Mouse (Mus musculus): ENCODE data around the gene Fbxo2.

The Fbxo2 gene

DNA sequence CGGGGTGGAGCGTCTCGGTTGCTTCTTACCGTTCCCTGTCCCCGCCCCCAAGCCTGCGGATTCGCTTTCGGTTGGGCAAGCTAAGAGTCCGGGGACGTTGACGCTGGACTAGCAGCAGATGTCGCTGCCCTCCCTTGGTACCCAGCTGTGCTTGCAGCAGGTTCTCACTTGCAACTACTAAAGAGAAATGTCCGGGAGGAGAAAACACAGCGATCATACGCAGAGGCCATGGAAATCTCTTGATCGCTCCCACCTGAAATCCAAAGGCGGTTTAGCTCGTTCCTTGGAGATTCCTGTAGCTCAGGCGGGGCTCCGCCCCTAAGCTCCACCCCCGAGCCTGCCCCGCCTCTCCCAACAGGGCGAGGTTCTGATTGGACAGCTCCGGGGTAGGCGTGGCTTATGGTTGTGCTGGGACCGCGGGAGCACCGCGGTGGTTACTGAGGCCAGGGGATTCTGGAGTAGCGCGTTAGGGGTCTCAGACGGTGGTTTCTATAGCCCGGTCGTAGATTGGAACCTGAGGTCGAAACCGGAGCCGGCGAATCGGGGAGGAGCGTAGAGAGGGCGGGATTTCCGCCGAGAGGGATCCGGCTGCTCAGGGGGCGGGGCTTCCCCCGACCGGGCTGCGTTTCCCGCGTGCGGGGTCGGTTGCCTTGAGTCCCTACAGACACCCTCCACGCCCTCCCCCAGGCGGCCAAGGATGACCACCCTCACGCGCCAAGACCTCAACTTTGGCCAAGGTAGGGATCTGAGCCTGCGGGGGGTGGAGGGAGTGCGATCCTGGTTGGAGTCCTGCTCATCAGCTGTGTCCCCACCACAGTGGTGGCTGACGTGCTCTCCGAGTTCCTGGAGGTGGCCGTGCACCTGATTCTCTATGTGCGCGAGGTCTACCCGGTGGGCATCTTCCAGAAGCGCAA, 20.1 kb upstream of the Fbxo2 start:
- in situ Hi-C loops (cut with MseI, MboI) = no loop called here

DNA sequence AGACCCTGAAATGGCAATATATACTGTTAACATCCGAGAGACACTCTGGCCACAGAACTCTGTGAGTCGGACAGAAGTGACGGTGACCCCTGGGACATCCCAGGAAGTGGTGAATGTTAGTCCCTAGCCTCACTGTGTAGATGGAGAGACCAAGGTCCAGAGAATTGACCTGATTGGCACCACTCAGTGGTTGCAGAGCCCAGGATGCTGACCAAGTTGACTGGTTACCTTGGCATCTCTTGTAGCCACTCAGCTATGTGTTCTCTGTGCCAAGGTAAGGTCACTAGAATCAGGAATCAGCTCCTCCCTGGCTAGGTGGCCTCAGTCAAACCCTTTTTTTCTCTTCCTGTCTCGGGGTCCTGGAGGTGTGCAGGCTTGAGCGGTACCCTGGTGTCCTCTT, 16.7 kb upstream of the Fbxo2 start:
- in situ Hi-C loops (cut with MseI, MboI) = no loop called here

- in situ Hi-C loops (cut with MseI, MboI) = no loop called here
These were observed 12.7 kb upstream of the Fbxo2 start for GRCm38 (mm10) chr4:148147714-148148113.

DNA sequence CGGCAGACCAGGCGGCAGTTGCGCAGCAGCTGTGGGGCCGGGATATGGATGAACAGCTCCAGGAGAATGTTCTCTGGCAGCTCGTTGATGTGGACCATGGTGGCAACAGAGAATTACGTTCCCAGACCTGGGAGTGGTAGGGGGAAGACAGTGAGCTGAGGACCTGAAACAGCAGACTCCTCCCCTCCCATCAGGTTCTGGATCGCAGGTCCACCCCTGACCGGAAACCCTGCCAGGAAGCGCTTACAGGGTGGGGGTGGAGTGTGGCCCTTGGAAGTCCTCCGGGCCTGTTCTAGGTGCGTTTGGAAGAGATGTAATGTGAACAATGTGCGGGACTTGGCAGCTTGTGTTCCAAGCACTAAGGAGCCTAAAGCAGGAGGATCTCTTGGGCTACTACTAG, 10.9 kb upstream of the Fbxo2 start:
- in situ Hi-C loops (cut with MseI, MboI) = no loop called here

DNA sequence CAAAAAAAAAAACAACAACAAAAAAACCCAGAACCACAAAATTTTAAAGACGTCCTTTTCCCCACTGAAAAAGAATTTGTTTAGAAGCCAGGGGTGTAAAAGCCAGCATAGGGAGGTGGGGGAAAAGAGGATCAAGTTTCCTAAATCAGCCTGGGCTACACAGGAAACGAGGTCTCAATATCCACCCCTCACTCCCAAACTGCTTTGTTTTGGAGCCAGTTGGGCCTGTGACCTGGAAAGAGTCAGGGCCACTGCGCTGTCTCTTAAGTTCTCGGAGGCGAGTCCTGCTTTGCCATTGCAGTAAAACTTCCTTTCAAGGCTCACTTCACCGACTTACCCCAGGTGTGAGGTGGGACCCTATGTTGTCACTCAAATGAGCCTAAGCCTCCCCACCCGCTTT, 10.2 kb upstream of the Fbxo2 start:
- in situ Hi-C loops (cut with MseI, MboI) = no loop called here

GRCm38 (mm10) chr4:148150953-148151266, 9.5 kb upstream of the Fbxo2 start:
- in situ Hi-C loops (cut with MseI, MboI) = no loop called here

DNA sequence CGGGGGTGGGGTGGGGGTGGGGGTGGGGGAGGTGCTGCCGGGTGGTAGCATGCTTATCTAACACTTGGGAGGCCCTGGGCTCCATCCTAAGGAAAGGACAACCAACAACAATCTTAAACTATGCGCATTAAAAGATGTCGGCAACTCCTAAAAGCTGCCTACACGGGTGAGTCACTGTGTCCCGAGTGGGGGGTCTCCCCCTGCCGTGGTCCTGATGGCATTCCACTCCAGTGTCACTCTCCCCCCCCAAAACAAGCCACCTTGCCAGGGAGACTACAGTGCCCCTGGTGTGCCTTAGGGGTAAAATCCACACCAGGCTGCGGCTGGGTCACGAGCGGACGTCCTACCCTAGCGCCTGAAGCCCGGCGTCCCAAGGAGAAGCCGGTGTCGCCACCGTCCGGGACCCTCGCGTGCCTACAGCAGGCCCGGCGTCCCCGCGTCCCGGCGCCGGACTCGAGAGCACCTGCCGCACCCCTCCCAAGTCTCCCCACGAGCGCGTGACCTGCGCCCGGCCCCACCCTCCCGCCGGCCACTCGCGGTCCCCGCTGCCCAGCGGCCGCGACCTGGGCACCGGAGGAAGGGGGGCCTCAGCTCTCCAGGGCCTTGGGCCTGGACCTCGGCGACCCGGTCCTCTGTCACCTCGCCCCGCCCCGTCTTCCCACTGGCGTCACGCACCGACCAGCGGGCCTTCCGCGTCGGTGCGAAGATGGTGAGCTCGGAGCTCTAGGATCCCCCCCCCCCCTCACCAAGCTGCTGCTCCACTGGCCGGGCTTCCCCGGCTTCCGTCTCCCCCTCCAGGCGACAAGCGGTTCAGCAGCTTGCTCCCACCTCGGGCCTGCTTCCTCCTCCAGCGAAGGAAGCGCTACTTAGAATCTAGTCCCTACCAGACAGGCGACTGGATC, 8.9 kb upstream of the Fbxo2 start, which contains the start of gene Fbxo6:
Fbxo6 (minus strand) TSS at position 874 of the 902 bp plus-strand sequence.
- in situ Hi-C loops (cut with MseI, MboI) = no loop called here

GRCm38 (mm10) chr4:148152547-148152946, 7.9 kb upstream of the Fbxo2 start:
- in situ Hi-C loops (cut with MseI, MboI) = no loop called here

DNA sequence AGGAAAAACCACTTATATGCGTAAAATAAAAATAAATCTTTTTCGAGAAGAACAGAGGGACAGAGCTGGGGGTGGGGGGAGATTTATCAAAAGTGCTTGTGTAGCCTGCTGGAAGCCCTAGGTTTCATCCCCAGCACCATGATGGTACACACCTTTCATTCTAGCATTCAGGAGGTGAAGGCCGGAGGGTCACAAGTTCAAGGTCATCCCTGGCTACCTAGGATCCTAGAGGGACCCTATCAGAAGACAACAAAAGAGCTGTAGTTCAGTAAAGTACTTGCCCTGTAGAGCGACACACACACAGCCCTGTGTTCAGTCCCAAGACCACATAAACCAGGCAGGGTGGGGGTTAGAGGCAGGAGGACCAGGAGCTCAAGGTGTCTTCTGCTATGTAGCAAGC, 6.4 kb upstream of the Fbxo2 start:
- in situ Hi-C loops (cut with MseI, MboI) = no loop called here

GRCm38 (mm10) chr4:148154982-148155381, 5.4 kb upstream of the Fbxo2 start:
- in situ Hi-C loops (cut with MseI, MboI) = no loop called here

GRCm38 (mm10) chr4:148158436-148159348, 1.7 kb upstream of the Fbxo2 start:
- in situ Hi-C loops (cut with MseI, MboI) = no loop called here

DNA sequence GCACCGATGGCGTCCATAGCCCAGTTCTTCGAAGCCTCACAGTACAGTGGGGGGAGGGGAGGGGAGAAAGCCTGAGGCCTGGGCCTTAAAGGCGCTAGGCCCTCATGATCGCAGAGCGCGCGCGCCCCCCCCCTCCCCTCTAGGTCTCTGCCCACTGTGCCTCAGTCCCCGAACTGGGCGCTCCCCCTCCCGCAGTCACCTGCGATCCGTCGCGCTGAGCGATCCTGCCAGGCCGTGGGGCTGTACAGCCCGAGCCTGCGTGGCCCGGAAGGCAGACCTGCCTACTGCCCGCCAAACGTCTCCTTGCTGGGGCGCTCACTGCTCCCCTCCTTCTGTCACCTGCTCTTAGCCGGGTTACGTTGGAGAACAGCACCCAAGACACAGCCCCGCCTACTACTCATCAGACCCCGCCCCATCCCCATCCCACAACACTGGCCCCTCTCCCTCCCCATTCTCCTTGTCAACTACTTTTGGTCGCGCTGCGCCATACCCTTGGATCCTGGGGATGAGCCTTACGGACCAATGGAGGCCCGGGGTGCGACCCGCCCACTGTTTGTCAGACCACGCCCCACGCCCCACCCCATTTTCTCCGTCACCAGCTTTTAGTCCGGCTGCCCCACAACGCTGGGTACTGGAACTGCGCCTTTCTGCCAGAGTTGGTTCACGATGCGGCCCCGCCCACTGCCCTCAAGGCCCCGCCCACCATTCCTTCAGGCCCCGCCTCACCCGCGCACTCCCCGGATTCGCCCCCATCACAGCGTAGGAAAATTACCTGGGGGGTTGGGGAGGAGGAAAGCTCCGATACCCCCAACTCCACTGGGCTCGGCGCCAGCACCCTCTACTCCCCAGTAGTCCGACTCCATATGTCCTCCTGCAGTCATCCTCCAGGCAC, 631 bp upstream of the Fbxo2 start:
- in situ Hi-C loops (cut with MseI, MboI) = loop anchor here in 1 of 2 experiments (5.0 kb wide), 1 partner anchor 42 kb away; no protein-coding TSS in a partner anchor

DNA sequence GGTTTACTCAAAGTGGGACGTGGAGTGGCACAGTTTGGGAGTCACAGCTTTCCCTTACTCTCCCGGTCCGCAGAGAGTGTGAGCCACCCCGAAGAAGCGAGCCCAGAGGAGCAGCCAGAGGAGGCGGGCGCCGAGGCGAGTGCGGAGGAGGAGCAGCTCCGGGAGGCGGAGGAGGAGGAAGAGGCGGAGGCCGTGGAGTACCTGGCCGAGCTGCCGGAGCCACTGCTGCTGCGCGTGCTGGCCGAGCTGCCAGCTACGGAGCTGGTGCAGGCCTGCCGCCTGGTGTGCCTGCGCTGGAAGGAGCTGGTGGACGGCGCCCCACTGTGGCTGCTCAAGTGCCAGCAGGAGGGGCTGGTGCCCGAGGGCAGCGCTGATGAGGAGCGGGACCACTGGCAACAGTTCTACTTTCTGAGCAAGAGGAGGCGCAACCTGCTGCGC, 3.6 kb downstream of the Fbxo2 start:
- in situ Hi-C loops (cut with MseI, MboI) = loop anchor here in 1 of 2 experiments (5.0 kb wide), 1 partner anchor 47 kb away; no protein-coding TSS in a partner anchor

DNA sequence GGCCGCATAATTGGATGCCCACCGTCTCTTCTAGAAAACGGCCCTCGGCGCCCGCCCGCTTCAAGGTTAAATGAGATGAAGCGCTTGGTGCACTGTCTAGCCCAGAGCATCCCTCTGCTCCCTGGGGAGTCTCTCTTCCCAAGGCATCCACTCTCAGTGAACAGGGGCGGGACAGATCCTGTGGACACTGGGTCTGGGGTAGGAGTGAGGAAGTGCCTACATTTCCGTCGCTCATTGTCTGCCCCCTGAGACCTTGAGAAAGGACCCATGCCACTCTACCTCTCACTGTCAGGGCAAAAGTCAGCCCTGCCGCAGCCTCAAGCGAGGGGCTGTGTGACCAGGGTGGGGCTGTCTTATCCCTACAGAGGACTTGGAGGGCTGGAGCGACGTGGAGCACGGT, 4.0 kb downstream of the Fbxo2 start:
- in situ Hi-C loops (cut with MseI, MboI) = loop anchor here in 1 of 2 experiments (5.0 kb wide), 1 partner anchor 47 kb away; no protein-coding TSS in a partner anchor

DNA sequence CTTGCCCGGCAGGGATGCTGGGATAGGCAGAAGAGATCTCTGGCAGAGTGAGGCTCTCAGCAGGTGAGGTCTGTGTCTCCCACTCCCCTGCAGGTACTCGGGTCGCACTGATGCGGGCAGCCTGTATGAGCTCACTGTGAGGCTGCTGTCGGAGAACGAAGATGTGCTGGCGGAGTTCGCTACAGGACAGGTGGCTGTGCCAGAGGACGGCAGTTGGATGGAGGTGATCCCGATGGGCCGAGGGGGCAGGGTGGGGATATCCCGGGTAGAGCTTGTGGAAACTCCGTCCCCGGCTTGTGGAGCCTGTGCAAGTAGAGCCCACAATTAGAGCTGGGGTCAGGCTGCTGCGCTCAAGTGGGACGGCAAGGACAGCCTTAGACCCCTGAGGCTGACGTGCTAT, 5.1 kb downstream of the Fbxo2 start:
- in situ Hi-C loops (cut with MseI, MboI) = loop anchor here in 1 of 2 experiments (5.0 kb wide), 1 partner anchor 48 kb away; no protein-coding TSS in a partner anchor

- in situ Hi-C loops (cut with MseI, MboI) = loop anchor here in 1 of 2 experiments (5.0 kb wide), 1 partner anchor 49 kb away; no protein-coding TSS in a partner anchor
These were observed 6.0 kb downstream of the Fbxo2 start for GRCm38 (mm10) chr4:148166431-148166830.

DNA sequence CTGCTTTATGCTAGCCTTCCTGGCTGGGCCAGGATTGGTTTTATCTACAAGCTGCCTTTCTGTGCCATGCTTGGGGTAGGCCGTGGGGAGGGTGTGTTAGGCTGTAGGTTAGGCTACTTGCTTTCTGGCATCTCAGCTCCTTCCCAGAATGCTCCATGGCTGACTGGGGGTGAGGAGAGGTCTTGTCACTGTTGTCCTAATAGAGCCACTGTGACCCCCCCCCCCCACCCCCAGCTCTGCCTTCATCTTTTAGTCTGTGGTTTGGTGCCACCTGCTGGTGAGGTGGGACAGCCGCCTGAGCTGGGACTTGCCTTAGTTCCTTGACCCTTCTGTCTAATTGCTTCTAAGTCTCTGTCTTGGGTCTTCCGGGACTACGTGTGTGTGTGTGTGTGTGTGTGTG, 6.6 kb downstream of the Fbxo2 start:
- in situ Hi-C loops (cut with MseI, MboI) = loop anchor here in 1 of 2 experiments (5.0 kb wide), 1 partner anchor 50 kb away; no protein-coding TSS in a partner anchor

- in situ Hi-C loops (cut with MseI, MboI) = loop anchor here in 1 of 2 experiments (5.0 kb wide), 1 partner anchor 51 kb away; no protein-coding TSS in a partner anchor
These were observed 7.9 kb downstream of the Fbxo2 start for GRCm38 (mm10) chr4:148168287-148168686.

DNA sequence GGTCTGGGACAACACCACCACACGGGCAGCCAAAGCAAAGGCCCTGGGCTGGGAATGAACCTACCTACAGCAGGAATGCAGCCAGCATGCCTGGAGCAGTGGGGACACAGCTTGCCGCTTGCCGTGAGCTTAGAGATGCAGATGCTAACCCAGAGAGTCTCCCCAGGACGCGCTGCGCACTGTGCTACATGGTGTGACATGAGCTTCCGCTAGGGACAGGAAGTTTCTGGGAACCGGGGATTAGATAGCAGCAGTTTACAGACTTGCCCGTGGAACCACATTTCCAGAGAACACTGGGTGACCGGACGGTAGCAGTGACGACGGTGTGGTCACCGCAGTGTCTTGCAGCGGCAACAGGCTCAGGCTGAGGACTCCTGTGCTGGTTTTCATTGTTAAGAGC, 9.2 kb downstream of the Fbxo2 start:
- in situ Hi-C loops (cut with MseI, MboI) = loop anchor here in 1 of 2 experiments (5.0 kb wide), 1 partner anchor 52 kb away; no protein-coding TSS in a partner anchor

GRCm38 (mm10) chr4:148170842-148171241, 10.4 kb downstream of the Fbxo2 start:
- in situ Hi-C loops (cut with MseI, MboI) = loop anchor here (5.0 to 10.0 kb wide), 2 partner anchors 256 to 264 kb away; no protein-coding TSS in a partner anchor

Measured in mouse trophoblast stem cell (cell line).